In genomic region chr7:145071533-145071932, GRCm38 (mm10) we compare ENCODE assay signal across 25 mouse cellular contexts.
DNase-seq lines count a peak whose midpoint lies in the region; ATAC-seq lines count a peak whose summit lies in the region.
"Had no signal": no experiment of that assay in that cellular context is flagged by ENCODE, and none has a peak within 500 bp of the region (broad histone marks: within the 10 kb centered on the region; RNA-seq: fewer than 3 reads in every experiment).

No protein-coding gene starts in this region.

- no peak overlapping the region for H3K27ac ChIP-seq in midbrain, embryonic 11.5 days (ENCODE audit: low read depth, low read length)
- H3K27ac ChIP-seq in midbrain, embryonic 10.5 days (replicated peaks), result no peak overlapping the region
- no peak overlapping the region for H3K27ac ChIP-seq in intestine, embryonic 15.5 days
- H3K27ac ChIP-seq: embryonic facial prominence, embryonic 12.5 days; embryonic facial prominence, embryonic 15.5 days; forebrain, embryonic 12.5 days; forebrain, embryonic 15.5 days; gastrocnemius, adult 2 months; hindbrain, embryonic 12.5 days had no signal

- WGBS in midbrain, embryonic 11.5 days, result 57% methylated on average over 2 of the region's 2 CpGs
- WGBS in midbrain, embryonic 10.5 days, result 63% methylated on average over 2 of the region's 2 CpGs
- WGBS in intestine, embryonic 15.5 days, result 70% methylated on average over 2 of the region's 2 CpGs

- ATAC-seq in midbrain, embryonic 11.5 days (ENCODE audit: low FRiP score), result no peak
- peak; percentile 69 for ATAC-seq in intestine, embryonic 15.5 days
- peak; percentile 59 for ATAC-seq in megakaryocyte-erythroid progenitor cell, adult 5-6 weeks (replicated peaks; ENCODE audit: low FRiP score, low TSS enrichment, poor library complexity, severe bottlenecking)
- no peak for ATAC-seq in erythroid progenitor cell, adult 5-6 weeks (replicated peaks; ENCODE audit: low FRiP score, poor library complexity, severe bottlenecking)
- ATAC-seq: activated CD4-positive, CD25-positive, alpha-beta regulatory T cell, adult 4 months; forebrain, embryonic 15.5 days; hindbrain, embryonic 16.5 days; Patski had no signal

- H3K4me2 ChIP-seq in midbrain, embryonic 11.5 days, result no peak overlapping the region
- H3K4me2 ChIP-seq in intestine, embryonic 15.5 days (replicated peaks), result no peak overlapping the region
- H3K4me2 ChIP-seq: embryonic facial prominence, embryonic 12.5 days; embryonic facial prominence, embryonic 15.5 days; forebrain, embryonic 12.5 days; forebrain, embryonic 15.5 days; heart, embryonic 11.5 days; hindbrain, embryonic 12.5 days had no signal

- no peaks in the 10 kb centered on the region for H3K27me3 ChIP-seq in midbrain, embryonic 11.5 days (ENCODE audit: control insufficient read depth, insufficient read depth, low read length)
- no peaks in the 10 kb centered on the region for H3K27me3 ChIP-seq in midbrain, embryonic 10.5 days (ENCODE audit: low read depth, poor library complexity, severe bottlenecking)
- no peaks in the 10 kb centered on the region for H3K27me3 ChIP-seq in intestine, embryonic 15.5 days (replicated peaks)
- H3K27me3 ChIP-seq: embryonic facial prominence, embryonic 12.5 days; embryonic facial prominence, embryonic 15.5 days; forebrain, embryonic 15.5 days; hindbrain, embryonic 12.5 days; Patski had no signal

- H3K4me3 ChIP-seq in midbrain, embryonic 11.5 days (ENCODE audit: low read depth, low read length), result no peak overlapping the region
- H3K4me3 ChIP-seq in midbrain, embryonic 10.5 days, result no peak overlapping the region
- no peak overlapping the region for H3K4me3 ChIP-seq in intestine, embryonic 15.5 days (replicated peaks)
- H3K4me3 ChIP-seq: embryonic facial prominence, embryonic 12.5 days; embryonic facial prominence, embryonic 15.5 days; forebrain, embryonic 12.5 days; forebrain, embryonic 15.5 days; gastrocnemius, adult 2 months; hindbrain, embryonic 12.5 days had no signal

- H3K9me3 ChIP-seq in midbrain, embryonic 11.5 days (ENCODE audit: control insufficient read depth, low read length), result no peaks in the 10 kb centered on the region
- no peaks in the 10 kb centered on the region for H3K9me3 ChIP-seq in midbrain, embryonic 10.5 days (replicated peaks)
- H3K9me3 ChIP-seq in intestine, embryonic 15.5 days, result no peaks in the 10 kb centered on the region
- H3K9me3 ChIP-seq: embryonic facial prominence, embryonic 12.5 days; embryonic facial prominence, embryonic 15.5 days; forebrain, embryonic 12.5 days; forebrain, embryonic 15.5 days; G1E; hindbrain, embryonic 12.5 days had no signal

- H3K9ac ChIP-seq in midbrain, embryonic 11.5 days (ENCODE audit: low read length), result no peak overlapping the region
- H3K9ac ChIP-seq in intestine, embryonic 15.5 days, result no peak overlapping the region
- H3K9ac ChIP-seq: embryonic facial prominence, embryonic 12.5 days; embryonic facial prominence, embryonic 15.5 days; forebrain, embryonic 12.5 days; forebrain, embryonic 15.5 days; hindbrain, embryonic 12.5 days had no signal

- no peaks in the 10 kb centered on the region for H3K4me1 ChIP-seq in midbrain, embryonic 11.5 days (ENCODE audit: control insufficient read depth, insufficient read depth, low read length)
- 0 out of 2 replicates have a peak, but pooled peaks cover 5% of the 10 kb centered on the region for H3K4me1 ChIP-seq in midbrain, embryonic 10.5 days
- H3K4me1 ChIP-seq in intestine, embryonic 15.5 days (replicated peaks), result no peaks in the 10 kb centered on the region
- H3K4me1 ChIP-seq: embryonic facial prominence, embryonic 12.5 days; embryonic facial prominence, embryonic 15.5 days; forebrain, embryonic 12.5 days; forebrain, embryonic 15.5 days; hindbrain, embryonic 12.5 days had no signal

- DNase-seq in midbrain, embryonic 11.5 days (ENCODE audit: low spot score, missing footprints), result peak; percentile 35
- DNase-seq in midbrain, embryonic 10.5 days (ENCODE audit: low spot score), result no peak
- no peak for DNase-seq in frontal cortex, adult 2 months (ENCODE audit: extremely low spot score in 1 of 2, low spot score in 1 of 2)
- DNase-seq in adrenal gland, postnatal 4 days (ENCODE audit: low spot score in 2 of 2), result no peak
- DNase-seq: adrenal gland, adult 8-10 months; adrenal gland, postnatal 25 days; B cell, adult 2 months; cerebellum, adult 18-20 months; cerebellum, adult 9-10 months; cerebellum, postnatal 14 days; gastrocnemius, adult 2 months; gastrocnemius, postnatal 14 days had no signal

- no peaks in the 10 kb centered on the region for H3K36me3 ChIP-seq in midbrain, embryonic 11.5 days (ENCODE audit: control insufficient read depth, insufficient read depth, low read length)
- no peaks in the 10 kb centered on the region for H3K36me3 ChIP-seq in midbrain, embryonic 10.5 days
- H3K36me3 ChIP-seq in intestine, embryonic 15.5 days, result no peaks in the 10 kb centered on the region
- H3K36me3 ChIP-seq: embryonic facial prominence, embryonic 12.5 days; embryonic facial prominence, embryonic 15.5 days; forebrain, embryonic 12.5 days; forebrain, embryonic 15.5 days; G1E; hindbrain, embryonic 12.5 days had no signal

Comparison
In these comparisons a context has a peak if more than half of its experiments do, and no peak if none do; other contexts are left out.
1. ATAC-seq: peak in intestine, embryonic 15.5 days (single experiment) and megakaryocyte-erythroid progenitor cell, adult 5-6 weeks (single experiment); none in midbrain, embryonic 11.5 days (single experiment) and erythroid progenitor cell, adult 5-6 weeks (single experiment).